ENCODE assay signal across 25 mouse cellular contexts in genomic region chr9:14060257-14060656, GRCm38 (mm10).
"Had no signal": no experiment of that assay in that cellular context is flagged by ENCODE, and none has a peak within 500 bp of the region (broad histone marks: within the 10 kb centered on the region; RNA-seq: fewer than 3 reads in every experiment).

No protein-coding gene starts in this region.

- DNase-seq: gastrocnemius, postnatal 10 days; gastrocnemius, postnatal 36 days; heart, postnatal 10 days; heart, postnatal 4 days; kidney, adult 18-20 months; kidney, adult 8-10 months; kidney, postnatal 10 days; kidney, postnatal 25 days; kidney, postnatal 4 days; liver; liver, embryonic 13.5 days; liver, postnatal 0 days had no signal

- H3K4me2 ChIP-seq: heart, embryonic 12.5 days; hindbrain, embryonic 12.5 days; hindbrain, embryonic 14.5 days; intestine, embryonic 15.5 days; liver, embryonic 11.5 days; liver, embryonic 13.5 days; liver, embryonic 15.5 days had no signal

- H3K27ac ChIP-seq: heart, embryonic 10.5 days; hindbrain, embryonic 10.5 days; hindbrain, embryonic 12.5 days; hindbrain, embryonic 14.5 days; intestine, embryonic 15.5 days; liver, embryonic 13.5 days; liver, embryonic 15.5 days had no signal

- H3K9me3 ChIP-seq: intestine, embryonic 15.5 days; liver, embryonic 13.5 days; liver, embryonic 15.5 days had no signal

- H3K36me3 ChIP-seq: heart, embryonic 10.5 days; heart, embryonic 12.5 days; hindbrain, embryonic 10.5 days; hindbrain, embryonic 12.5 days; intestine, embryonic 15.5 days; liver, embryonic 13.5 days; liver, embryonic 15.5 days had no signal

- ATAC-seq: hindbrain, embryonic 16.5 days; inflammation-experienced regulatory T-cells, adult 6 months; intestine, embryonic 15.5 days; intestine, postnatal 0 days; liver, postnatal 0 days had no signal

- H3K9ac ChIP-seq: heart, embryonic 12.5 days; hindbrain, embryonic 12.5 days; hindbrain, embryonic 14.5 days; intestine, embryonic 15.5 days; liver, embryonic 13.5 days; liver, embryonic 15.5 days; liver, postnatal 0 days had no signal

- H3K27me3 ChIP-seq: heart, embryonic 12.5 days; hindbrain, embryonic 12.5 days; intestine, embryonic 15.5 days; liver, embryonic 13.5 days; liver, embryonic 15.5 days had no signal

- H3K4me1 ChIP-seq: liver, embryonic 13.5 days; liver, embryonic 15.5 days had no signal

- H3K4me3 ChIP-seq: heart, embryonic 10.5 days; heart, embryonic 12.5 days; hindbrain, embryonic 10.5 days; hindbrain, embryonic 12.5 days; intestine, embryonic 15.5 days; layer of hippocampus, adult 2 months; left cerebral cortex, adult 2 months; liver, embryonic 13.5 days; liver, embryonic 15.5 days had no signal
